Comparison of ENCODE assay signal across 9 mouse cellular contexts in the genomic region with DNA sequence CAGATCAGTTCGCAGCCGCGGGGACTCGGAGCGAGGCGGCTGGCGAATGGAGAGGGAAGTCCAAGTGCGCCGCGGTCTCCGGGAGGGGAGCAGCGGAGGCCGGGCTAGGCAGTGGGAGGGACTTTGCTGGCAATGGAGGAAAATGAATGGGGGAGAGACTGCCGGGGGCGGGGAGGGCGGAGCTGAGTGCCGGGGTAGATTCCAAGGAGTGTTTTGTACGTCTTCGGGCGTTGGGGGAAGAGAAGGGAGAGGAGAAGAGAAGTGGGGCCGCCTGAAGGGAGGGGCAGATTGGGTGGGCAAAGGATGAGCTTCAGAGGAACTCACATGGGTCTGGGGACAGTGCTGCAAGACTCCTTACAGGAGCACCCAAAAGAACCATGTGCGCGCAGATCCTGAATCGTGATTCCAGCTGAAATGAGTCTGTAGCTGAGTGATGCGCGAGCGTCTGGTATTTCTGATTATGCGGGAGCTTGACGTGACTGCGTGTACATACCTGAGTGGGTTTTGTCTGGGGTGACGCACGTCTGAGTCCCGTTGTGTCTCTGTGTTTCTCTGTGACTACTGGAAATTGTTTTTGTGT. TPM values are rescaled to one million over a fixed set of nuclear protein-coding genes. Genes with fewer than 3 reads are reported as not detected.
DNase-seq lines count a peak whose midpoint lies in the region; ATAC-seq and TF ChIP-seq lines count a peak whose summit lies in the region.
"Had no signal": no experiment of that assay in that cellular context is flagged by ENCODE, and none has a peak within 500 bp of the region (broad histone marks: within the 10 kb centered on the region; RNA-seq: fewer than 3 reads in every experiment).

Gene Brinp1 (minus strand): TSS at position 76 of the 580 bp plus-strand sequence.

- H3K36me3 ChIP-seq in heart, embryonic 14.5 days (ENCODE audit: control insufficient read depth, insufficient read depth, low read length), result no peaks in the 10 kb centered on the region
- H3K36me3 ChIP-seq in forebrain, embryonic 15.5 days, result no peaks in the 10 kb centered on the region
- H3K36me3 ChIP-seq in liver, embryonic 14.5 days (replicated peaks; ENCODE audit: control insufficient read depth, insufficient read depth, low read depth), result no peaks in the 10 kb centered on the region
- H3K36me3 ChIP-seq in neural tube, embryonic 15.5 days, result no peaks in the 10 kb centered on the region

- peak; percentile 59 for ATAC-seq in heart, embryonic 14.5 days (ENCODE audit: insufficient number of reproducible peaks, insufficient read depth, low FRiP score, low read depth)
- ATAC-seq in forebrain, embryonic 15.5 days (replicated peaks), result peak; percentile 97
- ATAC-seq in liver, embryonic 14.5 days (ENCODE audit: insufficient read depth), result no peak
- peak; percentile 94 for ATAC-seq in neural tube, embryonic 15.5 days (ENCODE audit: low FRiP score)
- ATAC-seq in megakaryocyte-erythroid progenitor cell, adult 5-6 weeks (replicated peaks; ENCODE audit: low FRiP score, low TSS enrichment, poor library complexity, severe bottlenecking), result no peak

- TF ChIP-seq CTCF in liver, embryonic 14.5 days (IDR thresholded peaks at IDR 0.05; ENCODE audit: low read depth), result no peak

- WGBS in heart, embryonic 14.5 days, result under 1% methylated on average over 33 of the region's 33 CpGs
- under 1% methylated on average over 31 of the region's 33 CpGs for WGBS in forebrain, embryonic 15.5 days
- WGBS in liver, embryonic 14.5 days (ENCODE audit: insufficient replicate concordance), result 1% methylated on average over 33 of the region's 33 CpGs
- WGBS in neural tube, embryonic 15.5 days, result under 1% methylated on average over 32 of the region's 33 CpGs

- no peaks in the 10 kb centered on the region; a peak in 1 of 4 replicates for H3K4me1 ChIP-seq in heart, embryonic 14.5 days (ENCODE audit: control insufficient read depth in 2 of 2, insufficient read depth in 2 of 2, low read length in 2 of 2)
- peaks cover 8% of the 10 kb centered on the region for H3K4me1 ChIP-seq in forebrain, embryonic 15.5 days
- no peaks in the 10 kb centered on the region for H3K4me1 ChIP-seq in liver, embryonic 14.5 days (replicated peaks; ENCODE audit: control insufficient read depth in 2 of 2, insufficient read depth in 2 of 2, low read length in 1 of 2)
- peaks cover 21% of the 10 kb centered on the region; the same call in 1 of the 2 replicates for H3K4me1 ChIP-seq in neural tube, embryonic 15.5 days

- no peak for TF ChIP-seq EP300 in liver, embryonic 14.5 days (IDR thresholded peaks at IDR 0.05; ENCODE audit: low read depth)

- H3K9ac ChIP-seq in heart, embryonic 14.5 days (ENCODE audit: low read length), result no peak within 1 kb of the TSS; the same call in 1 of the 2 replicates
- peak within 1 kb of the TSS; percentile 66 for H3K9ac ChIP-seq in forebrain, embryonic 15.5 days (replicated peaks)
- H3K9ac ChIP-seq in liver, embryonic 14.5 days (replicated peaks), result no peak within 1 kb of the TSS
- peak within 1 kb of the TSS; percentile 86 for H3K9ac ChIP-seq in neural tube, embryonic 15.5 days (replicated peaks)

- H3K4me2 ChIP-seq in heart, embryonic 14.5 days (ENCODE audit: low read length), result peak within 1 kb of the TSS; percentile 75
- H3K4me2 ChIP-seq in forebrain, embryonic 15.5 days (replicated peaks), result peak within 1 kb of the TSS; percentile 95
- H3K4me2 ChIP-seq in liver, embryonic 14.5 days (ENCODE audit: low read depth), result peak within 1 kb of the TSS; percentile 2
- H3K4me2 ChIP-seq in neural tube, embryonic 15.5 days, result peak within 1 kb of the TSS; percentile 71

- no peak within 1 kb of the TSS for H3K27ac ChIP-seq in heart, embryonic 14.5 days (replicated peaks in 1 of 2; ENCODE audit: control insufficient read depth in 1 of 2, insufficient read depth in 1 of 2, low read depth in 2 of 2, low read length in 2 of 2)
- peak within 1 kb of the TSS; percentile 68 for H3K27ac ChIP-seq in forebrain, embryonic 15.5 days (replicated peaks)
- H3K27ac ChIP-seq in liver, embryonic 14.5 days, result no peak within 1 kb of the TSS
- peak within 1 kb of the TSS; percentile 88 for H3K27ac ChIP-seq in neural tube, embryonic 15.5 days (replicated peaks)

- peak within 1 kb of the TSS; percentile 42 to 46 for H3K4me3 ChIP-seq in heart, embryonic 14.5 days (ENCODE audit: control insufficient read depth in 1 of 2, insufficient read depth in 1 of 2, low read depth in 1 of 2, low read length in 2 of 2)
- peak within 1 kb of the TSS; percentile 64 for H3K4me3 ChIP-seq in forebrain, embryonic 15.5 days
- H3K4me3 ChIP-seq in liver, embryonic 14.5 days (ENCODE audit: insufficient read depth in 1 of 2, low read depth in 2 of 2, low read length in 2 of 2), result peak within 1 kb of the TSS in 1 of 2 experiments; percentile 18; a peak in 3 of 4 replicates
- H3K4me3 ChIP-seq in neural tube, embryonic 15.5 days (replicated peaks), result peak within 1 kb of the TSS; percentile 65

- DNase-seq in heart, adult 11 months, result no peak
- peak; percentile 95 for DNase-seq in cerebellum, adult 11-12 months
- peak; percentile 90 to 94 for DNase-seq in layer of hippocampus, adult 18-20 months (ENCODE audit: low spot score in 2 of 2)
- no peak for DNase-seq in liver, embryonic 14.5 days (ENCODE audit: low read depth in 3 of 3, low spot score in 3 of 3)

- H3K9me3 ChIP-seq in heart, embryonic 14.5 days (ENCODE audit: control insufficient read depth, low read length), result no peaks in the 10 kb centered on the region
- H3K9me3 ChIP-seq in forebrain, embryonic 15.5 days, result no peaks in the 10 kb centered on the region
- no peaks in the 10 kb centered on the region for H3K9me3 ChIP-seq in liver, embryonic 14.5 days (ENCODE audit: control insufficient read depth, low read length)
- H3K9me3 ChIP-seq in neural tube, embryonic 15.5 days (replicated peaks), result no peaks in the 10 kb centered on the region

- H3K27me3 ChIP-seq in heart, embryonic 14.5 days (ENCODE audit: control insufficient read depth, insufficient read depth, low read length), result peaks cover 31% of the 10 kb centered on the region
- no peaks in the 10 kb centered on the region for H3K27me3 ChIP-seq in forebrain, embryonic 15.5 days
- H3K27me3 ChIP-seq in liver, embryonic 14.5 days (ENCODE audit: control insufficient read depth, insufficient read depth, low read length), result peaks cover 5% of the 10 kb centered on the region; the same call in 1 of the 2 replicates
- no peaks in the 10 kb centered on the region for H3K27me3 ChIP-seq in neural tube, embryonic 15.5 days (replicated peaks)
- H3K27me3 ChIP-seq: CH12.LX had no signal

RNA-seq across cellular contexts. Expression of gene Brinp1, which starts in this region (rescaled TPM):
- 2.3 and 2.9 TPM in 2 replicates for polyA plus RNA-seq in heart, embryonic 14.5 days (2014; fragmentation: Nextera tagmentation; extraction: Ambion mirVana)
- 27.0 and 34.0 TPM in 2 replicates for polyA plus RNA-seq in forebrain, embryonic 15.5 days (2015; fragmentation: Nextera tagmentation; extraction: Ambion mirVana)
- total RNA-seq in layer of hippocampus, adult 18-20 months (2021), result 100 to 1,000 TPM; 191 to 210 TPM
- polyA plus RNA-seq in liver, embryonic 14.5 days (2012; rRNA removed), result 0.15 and 0.17 TPM in 2 replicates
- 0.15 and 0.23 TPM in 2 replicates for polyA plus RNA-seq in liver, embryonic 14.5 days (2014; fragmentation: Nextera tagmentation; extraction: Ambion mirVana)
- polyA plus RNA-seq in neural tube, embryonic 15.5 days (2015; fragmentation: Nextera tagmentation; extraction: Ambion mirVana), result 78.2 and 90.7 TPM in 2 replicates
- total RNA-seq in megakaryocyte-erythroid progenitor cell, adult 5-6 weeks (2014; fragmentation: Nextera tagmentation), result not detected in 2 replicates
- not detected in 2 replicates for total RNA-seq in megakaryocyte-erythroid progenitor cell, adult 5-6 weeks (2017)
- total RNA-seq: CH12.LX had no signal

Comparison
In these comparisons a context has a peak if more than half of its experiments do, and no peak if none do; other contexts are left out.
1. RNA of gene Brinp1 (total RNA-seq): 191 to 210 TPM in layer of hippocampus, adult 18-20 months; not detected in megakaryocyte-erythroid progenitor cell, adult 5-6 weeks; every median in the first group is over 100 times any median in the second.
2. ATAC-seq: peak in heart, embryonic 14.5 days (single experiment), forebrain, embryonic 15.5 days (single experiment) and neural tube, embryonic 15.5 days (single experiment); none in liver, embryonic 14.5 days (single experiment) and megakaryocyte-erythroid progenitor cell, adult 5-6 weeks (single experiment).
3. H3K27ac ChIP-seq: peak in forebrain, embryonic 15.5 days (single experiment) and neural tube, embryonic 15.5 days (single experiment); none in heart, embryonic 14.5 days (0 of 2) and liver, embryonic 14.5 days (single experiment).
4. H3K4me2 ChIP-seq: peak in every context shown above with its lines; median percentile 95 in forebrain, embryonic 15.5 days; 75 in heart, embryonic 14.5 days; 71 in neural tube, embryonic 15.5 days; 2 in liver, embryonic 14.5 days.
5. H3K9ac ChIP-seq: peak in forebrain, embryonic 15.5 days (single experiment) and neural tube, embryonic 15.5 days (single experiment); none in heart, embryonic 14.5 days (single experiment) and liver, embryonic 14.5 days (single experiment).
6. DNase-seq: peak in cerebellum, adult 11-12 months (single experiment) and layer of hippocampus, adult 18-20 months (2 of 2); none in heart, adult 11 months (single experiment) and liver, embryonic 14.5 days (0 of 3).